27 mouse cellular contexts compared by ENCODE assay signal in genomic region chr5:123170365-123170764, GRCm38 (mm10). TPM values are rescaled to one million over a fixed set of nuclear protein-coding genes. Genes with fewer than 3 reads are reported as not detected.
A peak's percentile ranks its signal among the peaks of the same experiment; 100 is the strongest.
DNase-seq lines count a peak whose midpoint lies in the region; ATAC-seq lines count a peak whose summit lies in the region.
"Had no signal": no experiment of that assay in that cellular context is flagged by ENCODE, and none has a peak within 500 bp of the region (broad histone marks: within the 10 kb centered on the region; RNA-seq: fewer than 3 reads in every experiment).

No protein-coding gene starts in this region.

- H3K27me3 ChIP-seq in heart, embryonic 12.5 days (replicated peaks), result no peaks in the 10 kb centered on the region
- no peaks in the 10 kb centered on the region for H3K27me3 ChIP-seq in midbrain, embryonic 14.5 days (ENCODE audit: control insufficient read depth, insufficient read depth, low read length)
- H3K27me3 ChIP-seq in midbrain, embryonic 10.5 days (ENCODE audit: low read depth, poor library complexity, severe bottlenecking), result no peaks in the 10 kb centered on the region
- H3K27me3 ChIP-seq: heart, embryonic 15.5 days; midbrain, embryonic 13.5 days; neural tube, embryonic 15.5 days; stomach, embryonic 15.5 days had no signal

- no peak overlapping the region for H3K9ac ChIP-seq in heart, embryonic 12.5 days
- H3K9ac ChIP-seq in midbrain, embryonic 14.5 days (replicated peaks; ENCODE audit: low read length), result no peak overlapping the region
- H3K9ac ChIP-seq: heart, embryonic 15.5 days; hindbrain, embryonic 14.5 days; midbrain, embryonic 13.5 days; neural tube, embryonic 15.5 days; stomach, embryonic 15.5 days had no signal

- H3K4me2 ChIP-seq in heart, embryonic 12.5 days, result no peak overlapping the region
- H3K4me2 ChIP-seq in midbrain, embryonic 14.5 days (ENCODE audit: low read length), result no peak overlapping the region
- H3K4me2 ChIP-seq: heart, embryonic 15.5 days; hindbrain, embryonic 14.5 days; midbrain, embryonic 13.5 days; neural tube, embryonic 15.5 days; stomach, embryonic 15.5 days had no signal

- H3K4me3 ChIP-seq in heart, embryonic 12.5 days, result no peak overlapping the region
- H3K4me3 ChIP-seq in midbrain, embryonic 14.5 days (replicated peaks; ENCODE audit: low read depth, low read length), result no peak overlapping the region
- no peak overlapping the region for H3K4me3 ChIP-seq in midbrain, embryonic 10.5 days
- H3K4me3 ChIP-seq: heart, embryonic 15.5 days; midbrain, embryonic 13.5 days; neural tube, embryonic 15.5 days; stomach, embryonic 15.5 days had no signal

- no peaks in the 10 kb centered on the region for H3K9me3 ChIP-seq in heart, embryonic 12.5 days (replicated peaks)
- no peaks in the 10 kb centered on the region for H3K9me3 ChIP-seq in midbrain, embryonic 14.5 days (ENCODE audit: control insufficient read depth, low read length)
- H3K9me3 ChIP-seq in midbrain, embryonic 10.5 days (replicated peaks), result no peaks in the 10 kb centered on the region
- H3K9me3 ChIP-seq: heart, embryonic 15.5 days; midbrain, embryonic 13.5 days; neural tube, embryonic 15.5 days; stomach, embryonic 15.5 days had no signal

- peaks cover 20% of the 10 kb centered on the region for H3K36me3 ChIP-seq in heart, embryonic 12.5 days
- peaks cover 20% of the 10 kb centered on the region for H3K36me3 ChIP-seq in midbrain, embryonic 14.5 days (ENCODE audit: control insufficient read depth, insufficient read depth, low read length)
- H3K36me3 ChIP-seq in midbrain, embryonic 10.5 days, result peaks cover 21% of the 10 kb centered on the region

- no peak overlapping the region for H3K27ac ChIP-seq in heart, embryonic 12.5 days (ENCODE audit: poor library complexity, severe bottlenecking)
- H3K27ac ChIP-seq in midbrain, embryonic 14.5 days (replicated peaks; ENCODE audit: low read depth, low read length), result 0 out of 2 replicates have a peak overlapping the region, but pooled peaks have one; percentile 20
- H3K27ac ChIP-seq in midbrain, embryonic 10.5 days (replicated peaks), result no peak overlapping the region
- H3K27ac ChIP-seq: heart, embryonic 15.5 days; hindbrain, embryonic 14.5 days; neural tube, embryonic 15.5 days; stomach, embryonic 15.5 days had no signal

- peak; percentile 86 for DNase-seq in heart, adult 11 months
- DNase-seq in midbrain, embryonic 14.5 days, result no peak
- no peak for DNase-seq in midbrain, embryonic 10.5 days (ENCODE audit: low spot score)
- peak; percentile 76 for DNase-seq in induced T-regulatory cell, adult 2 months (ENCODE audit: low read depth)
- no peak for DNase-seq in cerebellum, adult 9-10 months
- DNase-seq in adrenal gland, postnatal 4 days (ENCODE audit: low spot score in 2 of 2), result no peak
- DNase-seq in embryo, embryonic 9.5 days (ENCODE audit: extremely low spot score), result no peak
- DNase-seq: adrenal gland, postnatal 14 days; cerebellum, adult 8-10 months; gastrocnemius, postnatal 36 days; heart, postnatal 36 days; layer of hippocampus, adult 9-11 months; lung, adult 18-20 months; lung, postnatal 10 days; thymus, postnatal 25 days had no signal

- H3K4me1 ChIP-seq in heart, embryonic 12.5 days (replicated peaks), result peaks cover 6% of the 10 kb centered on the region; the same call in 1 of the 2 replicates
- 0 out of 2 replicates have a peak, but pooled peaks cover 4% of the 10 kb centered on the region for H3K4me1 ChIP-seq in midbrain, embryonic 14.5 days (ENCODE audit: control insufficient read depth, insufficient read depth, low read length)
- H3K4me1 ChIP-seq in midbrain, embryonic 10.5 days, result peaks cover 15% of the 10 kb centered on the region

- 81% methylated on average over 9 of the region's 9 CpGs for WGBS in heart, embryonic 12.5 days
- WGBS in midbrain, embryonic 14.5 days, result 85% methylated on average over 9 of the region's 9 CpGs
- 80% methylated on average over 9 of the region's 9 CpGs for WGBS in midbrain, embryonic 10.5 days

- ATAC-seq in heart, embryonic 12.5 days (ENCODE audit: insufficient number of reproducible peaks, low FRiP score), result no peak
- no peak for ATAC-seq in midbrain, embryonic 14.5 days (ENCODE audit: low FRiP score, low TSS enrichment)
- ATAC-seq: midbrain, embryonic 13.5 days had no signal

RNA-seq across cellular contexts. Expression of gene Psmd9, which starts 1.2 kb away (rescaled TPM):
- polyA plus RNA-seq in heart, embryonic 12.5 days (2016; fragmentation: Nextera tagmentation; extraction: Ambion mirVana), result 58.5 and 58.6 TPM in 2 replicates
- polyA plus RNA-seq in midbrain, embryonic 14.5 days (2014; fragmentation: Nextera tagmentation; extraction: Ambion mirVana), result 51.3 and 61.2 TPM in 2 replicates
- polyA plus RNA-seq in midbrain, embryonic 10.5 days (2016; fragmentation: Nextera tagmentation; extraction: Ambion mirVana), result 75.7 and 78.5 TPM in 2 replicates
- total RNA-seq in adrenal gland, postnatal 4 days (2021), result 10 to 100 TPM; 36.0 to 36.5 TPM

RNA-seq across cellular contexts. Expression of gene Hpd, which starts 12.2 kb away (rescaled TPM):
- polyA plus RNA-seq in heart, embryonic 12.5 days (2016; fragmentation: Nextera tagmentation; extraction: Ambion mirVana), result not detected in 2 replicates
- polyA plus RNA-seq in midbrain, embryonic 14.5 days (2014; fragmentation: Nextera tagmentation; extraction: Ambion mirVana), result not detected in 2 replicates
- polyA plus RNA-seq in midbrain, embryonic 10.5 days (2016; fragmentation: Nextera tagmentation; extraction: Ambion mirVana), result not detected in 2 replicates
- total RNA-seq in adrenal gland, postnatal 4 days (2021), result 10 to 100 TPM in 1 of 2 experiments, 1 to 10 TPM in 1; 2.2 to 48.2 TPM
- total RNA-seq: heart, adult 8-10 months; heart, postnatal 36 days; left cerebral cortex, postnatal 25 days had no signal
- polyA plus RNA-seq: brain, embryonic 14.5 days; embryonic facial prominence, embryonic 11.5 days; forebrain, embryonic 11.5 days; heart, embryonic 15.5 days; hindbrain, embryonic 14.5 days; kidney, embryonic 14.5 days; midbrain, embryonic 13.5 days; neural tube, embryonic 15.5 days had no signal

RNA-seq across cellular contexts. Expression of gene Setd1b, which starts 28.4 kb away (rescaled TPM):
- 7.4 and 8.1 TPM in 2 replicates for polyA plus RNA-seq in heart, embryonic 12.5 days (2016; fragmentation: Nextera tagmentation; extraction: Ambion mirVana)
- 14.2 and 15.0 TPM in 2 replicates for polyA plus RNA-seq in midbrain, embryonic 14.5 days (2014; fragmentation: Nextera tagmentation; extraction: Ambion mirVana)
- 7.4 and 7.9 TPM in 2 replicates for polyA plus RNA-seq in midbrain, embryonic 10.5 days (2016; fragmentation: Nextera tagmentation; extraction: Ambion mirVana)
- 10 to 100 TPM; 36.8 to 37.2 TPM for total RNA-seq in adrenal gland, postnatal 4 days (2021)

RNA-seq across cellular contexts. Expression of gene Rhof, which starts 37.9 kb away (rescaled TPM):
- 1.0 and 1.3 TPM in 2 replicates for polyA plus RNA-seq in heart, embryonic 12.5 days (2016; fragmentation: Nextera tagmentation; extraction: Ambion mirVana)
- 7.1 and 8.9 TPM in 2 replicates for polyA plus RNA-seq in midbrain, embryonic 14.5 days (2014; fragmentation: Nextera tagmentation; extraction: Ambion mirVana)
- polyA plus RNA-seq in midbrain, embryonic 10.5 days (2016; fragmentation: Nextera tagmentation; extraction: Ambion mirVana), result 1.4 and 1.9 TPM in 2 replicates
- total RNA-seq in adrenal gland, postnatal 4 days (2021), result 1 to 10 TPM; 1.8 TPM

Comparison
In these comparisons a context has a peak if more than half of its experiments do, and no peak if none do; other contexts are left out.
1. DNase-seq: peak in heart, adult 11 months (single experiment) and induced T-regulatory cell, adult 2 months (single experiment); none in midbrain, embryonic 14.5 days (single experiment), midbrain, embryonic 10.5 days (single experiment), cerebellum, adult 9-10 months (single experiment), adrenal gland, postnatal 4 days (0 of 2) and embryo, embryonic 9.5 days (single experiment).